In genomic region chr16:20803278-20803930, GRCm38 (mm10) we compare ENCODE assay signal across 8 mouse cellular contexts.
DNase-seq lines count a peak whose midpoint lies in the region; ATAC-seq and TF ChIP-seq lines count a peak whose summit lies in the region.

No protein-coding gene starts in this region.

- H3K4me1 ChIP-seq in heart, embryonic 10.5 days: peaks cover 26% of the 10 kb centered on the region
- peaks cover 17% of the 10 kb centered on the region for H3K4me1 ChIP-seq in lung, embryonic 15.5 days
- peaks cover 15% of the 10 kb centered on the region for H3K4me1 ChIP-seq in midbrain, embryonic 10.5 days
- peaks cover 5% of the 10 kb centered on the region for H3K4me1 ChIP-seq in midbrain, embryonic 11.5 days (ENCODE audit: control insufficient read depth, insufficient read depth, low read length)

- no peak overlapping the region for H3K27ac ChIP-seq in heart, embryonic 10.5 days
- H3K27ac ChIP-seq in gastrocnemius, adult 2 months: peak overlapping the region; percentile 65
- H3K27ac ChIP-seq in lung, embryonic 15.5 days: peak overlapping the region; percentile 41
- no peak overlapping the region for H3K27ac ChIP-seq in midbrain, embryonic 10.5 days (replicated peaks)
- no peak overlapping the region for H3K27ac ChIP-seq in midbrain, embryonic 11.5 days (ENCODE audit: low read depth, low read length)

- peak; percentile 84 for ATAC-seq in lung, embryonic 15.5 days (ENCODE audit: borderline replicate concordance, extremely low read depth, low FRiP score, low TSS enrichment)
- no peak for ATAC-seq in midbrain, embryonic 11.5 days (ENCODE audit: low FRiP score)

- H3K9me3 ChIP-seq in heart, embryonic 10.5 days: no peaks in the 10 kb centered on the region
- H3K9me3 ChIP-seq in lung, embryonic 15.5 days: no peaks in the 10 kb centered on the region
- no peaks in the 10 kb centered on the region for H3K9me3 ChIP-seq in midbrain, embryonic 10.5 days (replicated peaks)
- no peaks in the 10 kb centered on the region for H3K9me3 ChIP-seq in midbrain, embryonic 11.5 days (ENCODE audit: control insufficient read depth, low read length)

- no peak overlapping the region for H3K4me2 ChIP-seq in lung, embryonic 15.5 days
- H3K4me2 ChIP-seq in midbrain, embryonic 11.5 days: no peak overlapping the region

- no peaks in the 10 kb centered on the region for H3K27me3 ChIP-seq in heart, embryonic 10.5 days (ENCODE audit: insufficient read depth, poor library complexity, severe bottlenecking)
- no peaks in the 10 kb centered on the region for H3K27me3 ChIP-seq in lung, embryonic 15.5 days
- no peaks in the 10 kb centered on the region for H3K27me3 ChIP-seq in midbrain, embryonic 10.5 days (ENCODE audit: low read depth, poor library complexity, severe bottlenecking)
- H3K27me3 ChIP-seq in midbrain, embryonic 11.5 days (ENCODE audit: control insufficient read depth, insufficient read depth, low read length): no peaks in the 10 kb centered on the region

- no peak for TF ChIP-seq CTCF in gastrocnemius, adult 2 months (IDR thresholded peaks at IDR 0.05)

- WGBS in heart, embryonic 10.5 days: 74% methylated on average over 7 of the region's 7 CpGs
- 46% methylated on average over 7 of the region's 7 CpGs for WGBS in lung, embryonic 15.5 days
- WGBS in midbrain, embryonic 10.5 days: 81% methylated on average over 7 of the region's 7 CpGs
- WGBS in midbrain, embryonic 11.5 days: 84% methylated on average over 7 of the region's 7 CpGs

- DNase-seq in heart, adult 11 months: peak; percentile 88
- DNase-seq in heart, embryonic 10.5 days (ENCODE audit: low spot score): no peak
- peak; percentile 43 for DNase-seq in A20 (ENCODE audit: low read depth, low spot score)
- DNase-seq in gastrocnemius, adult 2 months: peak; percentile 79
- DNase-seq in midbrain, embryonic 10.5 days (ENCODE audit: low spot score): no peak
- no peak for DNase-seq in spleen, postnatal 14 days (ENCODE audit: low spot score in 2 of 2)
- DNase-seq in midbrain, embryonic 11.5 days (ENCODE audit: low spot score, missing footprints): no peak

- intact Hi-C loops in gastrocnemius, adult 2 months (cut with DNase I): loop anchor here (5.0 kb wide), 1 partner anchor 104 kb away; no protein-coding TSS in a partner anchor

- H3K4me3 ChIP-seq in heart, embryonic 10.5 days: no peak overlapping the region
- no peak overlapping the region for H3K4me3 ChIP-seq in gastrocnemius, adult 2 months
- no peak overlapping the region for H3K4me3 ChIP-seq in lung, embryonic 15.5 days
- H3K4me3 ChIP-seq in midbrain, embryonic 10.5 days: no peak overlapping the region
- H3K4me3 ChIP-seq in midbrain, embryonic 11.5 days (ENCODE audit: low read depth, low read length): no peak overlapping the region

- no peaks in the 10 kb centered on the region for H3K36me3 ChIP-seq in heart, embryonic 10.5 days
- no peaks in the 10 kb centered on the region for H3K36me3 ChIP-seq in lung, embryonic 15.5 days
- no peaks in the 10 kb centered on the region for H3K36me3 ChIP-seq in midbrain, embryonic 10.5 days
- H3K36me3 ChIP-seq in midbrain, embryonic 11.5 days (ENCODE audit: control insufficient read depth, insufficient read depth, low read length): no peaks in the 10 kb centered on the region

- H3K9ac ChIP-seq in lung, embryonic 15.5 days: no peak overlapping the region
- no peak overlapping the region for H3K9ac ChIP-seq in midbrain, embryonic 11.5 days (ENCODE audit: low read length)

Comparison
In these comparisons a context has a peak if more than half of its experiments do, and no peak if none do; other contexts are left out.
1. DNase-seq: peak in heart, adult 11 months (single experiment), A20 (single experiment) and gastrocnemius, adult 2 months (single experiment); none in heart, embryonic 10.5 days (single experiment), midbrain, embryonic 10.5 days (single experiment), spleen, postnatal 14 days (0 of 2) and midbrain, embryonic 11.5 days (single experiment).
2. H3K27ac ChIP-seq: peak in gastrocnemius, adult 2 months (single experiment) and lung, embryonic 15.5 days (single experiment); none in heart, embryonic 10.5 days (single experiment), midbrain, embryonic 10.5 days (single experiment) and midbrain, embryonic 11.5 days (single experiment).